Mouse (Mus musculus) lung, postnatal 10 days (tissue): ENCODE data around the gene Gcsam.
A peak's percentile ranks its signal among the peaks of the same experiment; 100 is the strongest.

ENCODE experiments used
- DNase-seq: peaks from one replicate; pipeline ENCODE4 v3.0.0; 2021

The Gcsam gene

DNA sequence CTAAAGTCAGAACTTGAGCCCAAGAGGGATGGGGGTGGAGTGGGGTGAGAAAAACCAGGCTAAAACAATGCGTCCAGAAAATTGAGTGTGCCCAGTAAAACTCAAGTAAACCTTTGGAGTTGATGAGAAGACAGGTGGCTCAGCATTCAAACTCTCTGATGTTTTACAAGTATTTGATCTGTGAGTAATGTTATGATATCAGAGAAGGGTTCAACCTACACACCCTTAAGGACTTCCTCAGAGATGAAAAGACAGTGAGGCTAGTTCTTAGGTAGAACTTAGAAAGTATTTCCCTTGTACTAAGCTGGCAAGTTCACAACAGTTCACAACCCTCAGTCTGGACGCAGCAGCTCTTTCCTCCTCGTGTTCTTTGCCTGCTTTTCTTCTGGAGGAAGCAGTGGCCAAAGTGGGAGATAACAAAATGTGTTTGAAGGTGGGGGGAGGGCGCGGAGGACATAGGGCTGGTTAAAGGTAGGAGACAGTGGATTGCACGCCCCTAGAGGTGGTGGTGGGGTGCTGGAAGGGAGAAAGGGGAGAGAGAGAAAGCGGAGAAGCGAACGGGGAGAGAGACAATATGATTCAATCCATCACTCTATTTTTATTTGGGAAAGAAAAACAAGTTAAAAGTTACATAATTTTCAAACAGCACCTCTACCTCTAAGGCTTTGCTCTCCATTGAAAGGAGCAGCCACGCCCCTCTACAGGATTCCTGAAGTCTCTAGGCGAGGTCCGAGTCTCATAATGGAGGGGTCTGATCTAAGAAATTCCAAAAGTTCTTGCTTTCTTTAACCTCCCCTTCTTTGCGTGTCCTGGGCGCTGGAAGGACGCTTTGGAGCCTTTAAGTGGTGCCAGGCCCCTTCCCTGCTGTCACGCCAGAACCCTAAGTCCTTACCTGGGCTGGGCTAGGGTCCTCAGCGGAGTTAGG lies 43.1 kb downstream of the Gcsam start:
- no peak for DNase-seq

DNA sequence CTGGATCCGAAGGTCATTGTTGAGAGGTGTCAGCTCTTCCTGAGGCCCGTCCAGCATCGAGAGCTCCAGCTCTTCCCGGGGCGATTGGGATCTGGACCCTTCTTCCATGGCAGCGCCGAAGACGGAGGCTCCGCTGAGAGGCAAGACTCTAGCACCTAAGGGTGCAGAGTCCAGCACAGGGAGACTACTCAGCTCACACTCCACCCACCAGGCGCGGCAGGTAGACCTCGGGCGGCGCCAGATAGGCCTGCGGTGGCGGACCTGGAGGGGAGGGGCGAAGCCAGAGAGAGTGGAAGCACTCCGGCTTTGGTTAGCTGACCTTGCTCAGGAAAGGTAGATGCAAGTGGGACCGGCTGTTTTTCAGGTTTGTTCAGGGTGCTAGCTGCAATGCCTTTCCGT lies 43.8 kb downstream of the Gcsam start, which contains the start of gene BC016579:
Gene BC016579 (minus strand): TSS at position 135 of the 399 bp plus-strand sequence.
- DNase-seq, result peak; percentile 37

DNA sequence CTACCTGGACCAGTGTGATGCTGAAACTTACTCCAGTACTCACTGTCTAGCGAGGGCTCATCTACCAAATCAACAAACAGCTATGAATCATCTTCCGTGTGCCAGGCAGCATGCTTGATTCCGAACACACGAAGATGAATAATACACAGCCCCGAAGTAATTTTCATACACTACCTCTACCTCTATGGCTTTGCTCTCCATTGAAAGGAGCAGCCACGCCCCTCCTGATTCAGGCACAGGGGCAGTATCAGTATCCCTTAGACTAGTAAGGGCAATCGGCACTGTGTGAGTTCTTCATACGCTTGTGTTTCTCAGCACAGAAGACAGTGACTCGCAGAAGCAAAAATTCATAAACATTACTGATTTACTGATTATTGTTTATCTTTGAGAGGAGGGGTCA lies 44.3 kb downstream of the Gcsam start:
- DNase-seq, result no peak

DNA sequence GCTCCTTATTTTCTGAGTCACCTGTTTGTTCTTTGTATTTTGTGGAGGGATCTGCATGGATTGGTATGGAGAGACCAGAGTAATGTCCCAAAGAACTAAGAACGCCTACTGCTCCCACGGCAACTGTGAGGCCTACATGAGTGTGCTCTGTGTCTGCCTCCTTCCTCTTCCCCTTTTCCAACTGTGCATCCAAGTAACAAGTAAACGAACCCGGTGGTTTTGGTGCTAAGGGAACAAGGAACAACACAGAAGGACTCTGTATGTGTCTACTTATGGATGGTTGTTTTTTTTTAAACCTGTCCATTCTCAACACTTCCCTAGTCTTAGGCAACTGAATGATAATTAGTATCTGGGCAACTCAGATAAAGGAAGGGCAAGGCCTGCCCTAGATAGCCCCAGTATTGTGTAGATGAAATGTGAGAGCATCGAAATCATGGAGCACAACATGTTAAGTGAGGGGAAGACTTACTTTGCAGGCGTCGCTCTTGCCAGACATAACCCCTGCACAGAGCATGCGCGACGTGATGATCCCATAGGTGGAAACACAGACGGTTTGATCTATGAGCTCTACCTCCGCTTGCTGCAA lies 47.5 kb downstream of the Gcsam start:
- DNase-seq, result no peak

- DNase-seq, result no peak
Measured at GRCm38 (mm10) chr16:45658248-45658647, 48.1 kb downstream of the Gcsam start.

GRCm38 (mm10) chr16:45659596-45659995 lies 49.4 kb downstream of the Gcsam start:
- DNase-seq, result no peak

- no peak for DNase-seq
Measured at GRCm38 (mm10) chr16:45662381-45662780, 52.2 kb downstream of the Gcsam start.

DNA sequence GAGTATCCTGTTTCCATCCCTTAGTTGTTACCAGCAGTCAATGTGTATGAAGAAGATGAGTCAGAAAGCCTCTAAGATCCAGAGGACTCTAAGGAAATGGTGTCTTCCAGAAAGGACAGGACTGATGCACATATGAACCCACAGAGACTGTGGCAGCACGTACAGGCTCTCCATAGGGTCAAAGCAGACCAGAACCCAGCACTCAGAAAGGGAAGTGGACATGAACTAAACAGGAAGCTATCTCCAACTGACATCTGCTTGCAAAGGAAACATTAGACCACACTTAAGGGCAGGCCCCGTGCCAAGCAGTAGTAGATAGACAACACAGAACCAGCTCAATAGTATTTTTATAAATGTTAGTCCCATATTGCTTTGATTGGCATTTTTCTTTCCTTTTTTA lies 56.0 kb downstream of the Gcsam start:
- peak; percentile 22 for DNase-seq

GRCm38 (mm10) chr16:45668178-45668577 lies 58.0 kb downstream of the Gcsam start:
- DNase-seq, result no peak

GRCm38 (mm10) chr16:45670005-45670404 lies 59.8 kb downstream of the Gcsam start:
- no peak for DNase-seq
